Mouse (Mus musculus): Measurements from ENCODE around the gene Zfp628. TPM values are rescaled to one million over a fixed set of nuclear protein-coding genes. Genes with fewer than 3 reads are reported as not detected.

Zfp628 gene
- polyA plus RNA-seq, 1 experiment from 2014 or later: 2.7 TPM

DNA sequence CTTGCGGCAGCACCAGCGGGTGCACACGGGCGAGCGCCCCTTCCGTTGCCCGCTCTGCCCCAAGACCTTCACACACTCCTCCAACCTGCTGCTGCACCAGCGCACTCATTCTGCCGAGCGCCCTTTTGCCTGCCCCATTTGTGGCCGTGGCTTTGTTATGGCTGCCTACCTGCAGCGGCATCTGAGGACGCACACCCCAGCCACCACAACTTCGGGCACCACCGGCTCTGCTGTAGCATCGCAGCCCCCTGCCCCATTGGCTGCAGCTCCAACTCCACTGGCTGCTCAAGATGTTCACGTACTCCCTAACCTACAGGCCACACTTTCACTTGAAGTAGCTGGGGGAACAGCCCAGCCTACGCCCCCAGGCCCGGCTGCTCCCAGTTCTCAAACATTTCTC, 5.5 kb downstream of the Zfp628 start:
- ATAC-seq (no peak), DNase-seq (ENCODE audit: low spot score) (no peak)
- Histone ChIP-seq H3K9me3 (ENCODE audit: low read length) (no peaks in the 10 kb centered on the region), H3K9ac (replicated peaks; ENCODE audit: low read depth) (no peak overlapping the region), H3K36me3 (ENCODE audit: insufficient read depth, low read length) (peaks cover 24% of the 10 kb centered on the region), H3K27me3 (replicated peaks; ENCODE audit: insufficient read depth, low read length) (0 out of 2 replicates have a peak, but pooled peaks cover 3% of the 10 kb centered on the region), H3K4me3 (ENCODE audit: low read depth, low read length) (no peak overlapping the region), H3K4me2 (replicated peaks; ENCODE audit: low read depth, low read length) (no peak overlapping the region), H3K4me1 (ENCODE audit: insufficient read depth, low read depth, low read length) (peaks cover 23% of the 10 kb centered on the region), H3K27ac (ENCODE audit: low read length) (0 out of 2 replicates have a peak overlapping the region, but pooled peaks have one; percentile 26)
- WGBS: 93% methylated on average over 19 of the region's 19 CpGs
- TF ChIP-seq EP300 (IDR thresholded peaks at IDR 0.05) (no peak), CTCF (IDR thresholded peaks at IDR 0.05) (no peak)

DNA sequence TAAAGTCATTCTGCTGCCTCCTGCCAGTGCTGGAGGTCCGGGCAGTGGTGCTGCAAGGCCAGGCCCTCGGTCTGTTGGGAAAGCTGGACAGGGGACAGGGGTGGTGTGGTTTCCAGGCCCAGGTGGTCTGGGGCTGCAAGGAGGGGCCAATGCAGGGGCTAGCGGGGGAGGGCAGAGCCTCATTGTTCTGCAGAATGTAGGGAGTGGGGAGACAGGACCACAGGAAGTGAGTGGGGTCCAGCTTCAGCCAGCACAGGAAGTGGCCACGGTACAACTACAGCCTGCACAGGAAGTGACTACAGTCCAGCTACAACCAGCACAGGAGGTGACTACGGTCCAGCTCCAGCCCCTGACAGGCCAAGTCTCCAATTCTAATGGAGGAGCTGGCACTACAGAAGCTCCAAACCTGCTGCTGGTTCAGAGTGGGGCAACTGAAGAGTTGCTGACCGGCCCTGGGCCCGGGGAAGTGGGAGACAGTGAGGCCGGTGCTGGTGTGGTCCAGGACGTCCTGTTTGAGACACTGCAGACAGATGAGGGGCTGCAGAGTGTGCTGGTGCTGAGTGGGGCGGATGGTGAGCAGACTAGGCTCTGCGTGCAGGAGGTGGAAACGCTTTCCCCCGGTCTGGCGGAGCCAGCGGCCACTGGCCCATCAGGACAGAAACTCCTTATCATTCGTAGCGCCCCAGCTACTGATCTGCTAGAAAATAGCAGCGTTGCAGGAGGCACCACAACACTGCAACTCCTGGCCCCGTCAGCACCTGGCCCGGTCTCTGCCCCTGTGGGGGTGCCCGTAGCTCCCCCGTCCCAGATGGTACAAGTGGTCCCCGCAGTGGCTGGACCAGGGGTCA, 6.2 kb downstream of the Zfp628 start:
- H3K4me2 ChIP-seq (replicated peaks; ENCODE audit: low read depth, low read length): 0 out of 2 replicates have a peak overlapping the region, but pooled peaks have one; percentile 8
- peak; percentile 36 for DNase-seq (ENCODE audit: low spot score)
- 48% methylated on average over 23 of the region's 23 CpGs for WGBS

GRCm38 (mm10) chr7:4921824-4922482, 6.9 kb downstream of the Zfp628 start, which contains the start of gene Nat14:
Gene Nat14, plus strand, starts transcription at chr7:4922028.
- Histone ChIP-seq H3K4me2 (replicated peaks; ENCODE audit: low read depth, low read length) (peak within 1 kb of the TSS; percentile 48), H3K36me3 (ENCODE audit: insufficient read depth, low read length) (peaks cover 24% of the 10 kb centered on the region), H3K4me3 (ENCODE audit: low read depth, low read length) (peak within 1 kb of the TSS; percentile 12; the same call in 1 of the 2 replicates), H3K27ac (ENCODE audit: low read length) (peak within 1 kb of the TSS; percentile 40; the same call in 1 of the 2 replicates), H3K4me1 (ENCODE audit: insufficient read depth, low read depth, low read length) (peaks cover 19% of the 10 kb centered on the region), H3K27me3 (replicated peaks; ENCODE audit: insufficient read depth, low read length) (0 out of 2 replicates have a peak, but pooled peaks cover 3% of the 10 kb centered on the region), H3K9me3 (ENCODE audit: low read length) (no peaks in the 10 kb centered on the region), H3K9ac (replicated peaks; ENCODE audit: low read depth) (no peak within 1 kb of the TSS)
- TF ChIP-seq CTCF (IDR thresholded peaks at IDR 0.05): no peak
- no peak for TF ChIP-seq EP300 (IDR thresholded peaks at IDR 0.05)
- DNase-seq (ENCODE audit: low spot score) (no peak), ATAC-seq (no peak)
- WGBS: 33% methylated on average over 8 of the region's 8 CpGs

More for the DNA sequence above, 6.2 kb downstream of the Zfp628 start:
- Histone ChIP-seq H3K4me1 (ENCODE audit: insufficient read depth, low read depth, low read length) (peaks cover 19% of the 10 kb centered on the region), H3K9ac (replicated peaks; ENCODE audit: low read depth) (no peak overlapping the region), H3K9me3 (ENCODE audit: low read length) (no peaks in the 10 kb centered on the region), H3K36me3 (ENCODE audit: insufficient read depth, low read length) (peaks cover 24% of the 10 kb centered on the region), H3K4me3 (ENCODE audit: low read depth, low read length) (no peak overlapping the region), H3K27ac (ENCODE audit: low read length) (peak overlapping the region; percentile 40; the same call in 1 of the 2 replicates), H3K27me3 (replicated peaks; ENCODE audit: insufficient read depth, low read length) (0 out of 2 replicates have a peak, but pooled peaks cover 3% of the 10 kb centered on the region)
- TF ChIP-seq CTCF (IDR thresholded peaks at IDR 0.05): no peak
- no peak for TF ChIP-seq EP300 (IDR thresholded peaks at IDR 0.05)
- 0 out of 2 replicates have a peak, but pooled peaks have one; percentile 5 for ATAC-seq

DNA sequence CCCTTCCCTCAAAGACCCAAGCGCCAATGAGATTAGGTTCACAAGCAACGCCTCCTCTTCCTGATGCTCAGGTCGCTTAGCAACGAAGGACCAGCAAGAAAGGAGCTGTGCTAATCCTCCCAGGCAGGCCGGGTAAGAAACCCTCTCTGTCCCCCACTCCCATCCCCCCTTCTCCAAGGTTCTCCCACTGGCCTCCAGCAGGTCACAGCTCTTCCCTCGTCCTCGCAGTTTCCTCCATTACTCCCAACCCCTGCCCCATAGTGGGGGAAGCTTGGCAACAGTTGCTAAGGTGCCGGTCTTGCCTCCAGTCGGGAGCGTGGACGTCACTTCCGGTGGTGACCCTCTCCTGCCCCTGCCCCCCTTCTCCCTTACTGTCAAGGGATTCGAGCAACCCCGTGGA, 7.5 kb downstream of the Zfp628 start:
- Histone ChIP-seq H3K4me1 (ENCODE audit: insufficient read depth, low read depth, low read length) (peaks cover 19% of the 10 kb centered on the region), H3K36me3 (ENCODE audit: insufficient read depth, low read length) (peaks cover 24% of the 10 kb centered on the region), H3K9me3 (ENCODE audit: low read length) (no peaks in the 10 kb centered on the region), H3K9ac (replicated peaks; ENCODE audit: low read depth) (no peak overlapping the region), H3K27ac (ENCODE audit: low read length) (no peak overlapping the region), H3K27me3 (replicated peaks; ENCODE audit: insufficient read depth, low read length) (0 out of 2 replicates have a peak, but pooled peaks cover 3% of the 10 kb centered on the region), H3K4me2 (replicated peaks; ENCODE audit: low read depth, low read length) (peak overlapping the region; percentile 48), H3K4me3 (ENCODE audit: low read depth, low read length) (peak overlapping the region; percentile 12; the same call in 1 of the 2 replicates)
- 2% methylated on average over 14 of the region's 14 CpGs for WGBS
- DNase-seq (ENCODE audit: low spot score): peak; percentile 69
- no peak for TF ChIP-seq EP300 (IDR thresholded peaks at IDR 0.05)
- TF ChIP-seq CTCF (IDR thresholded peaks at IDR 0.05): no peak
- peak; percentile 5; the same call in 1 of the 2 replicates for ATAC-seq

DNA sequence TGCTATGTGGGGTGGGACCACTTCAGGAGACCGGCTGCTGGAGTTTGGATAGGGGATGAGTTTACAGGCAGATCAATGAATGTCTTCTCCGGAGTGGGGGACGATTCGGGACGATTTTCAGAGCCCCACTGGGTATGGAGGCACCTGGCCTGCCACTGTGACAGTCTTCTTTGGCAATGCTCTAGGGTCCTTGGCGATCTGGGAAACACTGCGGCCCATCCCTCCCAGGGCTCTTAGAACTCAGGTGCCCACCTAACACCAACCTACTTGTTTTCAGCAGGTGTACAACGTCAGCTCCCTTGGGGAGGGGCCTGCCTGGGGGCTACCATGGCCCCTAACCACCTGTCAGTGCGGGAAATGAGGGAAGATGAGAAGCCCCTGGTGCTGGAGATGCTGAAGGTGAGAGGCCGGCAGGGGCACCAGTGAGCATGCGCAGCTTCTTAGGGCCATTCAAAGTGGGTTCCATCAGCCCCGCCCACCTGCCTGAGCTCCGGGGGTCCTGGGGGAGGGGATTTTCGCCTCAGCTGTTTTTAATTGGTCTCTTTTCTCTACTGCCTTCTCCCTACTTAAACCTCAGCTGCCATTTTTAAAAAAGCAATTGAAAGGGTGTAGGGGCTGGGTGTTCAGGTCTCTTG, 8.0 kb downstream of the Zfp628 start:
- TF ChIP-seq EP300 (IDR thresholded peaks at IDR 0.05) (no peak), CTCF (IDR thresholded peaks at IDR 0.05) (peak; percentile 45)
- DNase-seq (ENCODE audit: low spot score) (peak; percentile 36), ATAC-seq (no peak)
- Histone ChIP-seq H3K27ac (ENCODE audit: low read length) (peak overlapping the region; percentile 70; the same call in 1 of the 2 replicates), H3K4me2 (replicated peaks; ENCODE audit: low read depth, low read length) (peak overlapping the region; percentile 48), H3K4me1 (ENCODE audit: insufficient read depth, low read depth, low read length) (peaks cover 19% of the 10 kb centered on the region), H3K27me3 (replicated peaks; ENCODE audit: insufficient read depth, low read length) (0 out of 2 replicates have a peak, but pooled peaks cover 3% of the 10 kb centered on the region), H3K9me3 (ENCODE audit: low read length) (no peaks in the 10 kb centered on the region), H3K9ac (replicated peaks; ENCODE audit: low read depth) (no peak overlapping the region), H3K36me3 (ENCODE audit: insufficient read depth, low read length) (peaks cover 19% of the 10 kb centered on the region), H3K4me3 (ENCODE audit: low read depth, low read length) (peak overlapping the region; percentile 12; the same call in 1 of the 2 replicates)
- WGBS: 2% methylated on average over 14 of the region's 14 CpGs

All from lung, postnatal 0 days (tissue).